In genomic region chr11:78073577-78074276, GRCm38 (mm10) we compare ENCODE assay signal across 17 mouse cellular contexts. TPM values are rescaled to one million over a fixed set of nuclear protein-coding genes. Genes with fewer than 3 reads are reported as not detected.
DNase-seq lines count a peak whose midpoint lies in the region; ATAC-seq and TF ChIP-seq lines count a peak whose summit lies in the region.
"Had no signal": no experiment of that assay in that cellular context is flagged by ENCODE, and none has a peak within 500 bp of the region (broad histone marks: within the 10 kb centered on the region; RNA-seq: fewer than 3 reads in every experiment).

No protein-coding gene starts in this region.

- H3K9me3 ChIP-seq in heart, embryonic 12.5 days (replicated peaks): no peaks in the 10 kb centered on the region
- H3K9me3 ChIP-seq in liver, embryonic 11.5 days (ENCODE audit: control insufficient read depth, low read length): no peaks in the 10 kb centered on the region
- no peaks in the 10 kb centered on the region for H3K9me3 ChIP-seq in midbrain, embryonic 16.5 days (replicated peaks; ENCODE audit: control insufficient read depth, low read length, poor library complexity, severe bottlenecking)
- H3K9me3 ChIP-seq: neural tube, embryonic 12.5 days had no signal

- H3K27me3 ChIP-seq in heart, embryonic 12.5 days (replicated peaks): no peaks in the 10 kb centered on the region
- H3K27me3 ChIP-seq in liver, embryonic 11.5 days (replicated peaks; ENCODE audit: control insufficient read depth, insufficient read depth, low read length): no peaks in the 10 kb centered on the region
- no peaks in the 10 kb centered on the region for H3K27me3 ChIP-seq in spleen, adult 2 months (ENCODE audit: control insufficient read depth, insufficient read depth, low read length)
- no peaks in the 10 kb centered on the region for H3K27me3 ChIP-seq in midbrain, embryonic 16.5 days (ENCODE audit: control insufficient read depth, insufficient read depth, low read depth, low read length)
- H3K27me3 ChIP-seq: neural tube, embryonic 12.5 days had no signal

- peak overlapping the region; percentile 3; the same call in 1 of the 2 replicates for H3K27ac ChIP-seq in heart, embryonic 12.5 days (ENCODE audit: poor library complexity, severe bottlenecking)
- peak overlapping the region; percentile 91 for H3K27ac ChIP-seq in bone marrow, adult 2 months (ENCODE audit: control insufficient read depth, insufficient read depth, low read depth, low read length, poor library complexity)
- peak overlapping the region; percentile 99 for H3K27ac ChIP-seq in liver, embryonic 11.5 days (ENCODE audit: low read depth, low read length)
- H3K27ac ChIP-seq in spleen, adult 2 months (ENCODE audit: insufficient read depth, low read length): peak overlapping the region; percentile 33; the same call in 1 of the 2 replicates
- H3K27ac ChIP-seq in midbrain, embryonic 16.5 days (ENCODE audit: low read length): no peak overlapping the region
- H3K27ac ChIP-seq: neural tube, embryonic 12.5 days had no signal

- H3K4me1 ChIP-seq in heart, embryonic 12.5 days (replicated peaks): peaks cover 15% of the 10 kb centered on the region
- no peaks in the 10 kb centered on the region; the same call in 1 of the 2 replicates for H3K4me1 ChIP-seq in bone marrow, adult 2 months (ENCODE audit: control insufficient read depth, insufficient read depth, low read length)
- peaks cover 20% of the 10 kb centered on the region for H3K4me1 ChIP-seq in liver, embryonic 11.5 days (replicated peaks; ENCODE audit: control insufficient read depth, insufficient read depth, low read length)
- no peaks in the 10 kb centered on the region for H3K4me1 ChIP-seq in spleen, adult 2 months (ENCODE audit: control insufficient read depth, insufficient read depth, insufficient read length)
- H3K4me1 ChIP-seq in midbrain, embryonic 16.5 days (ENCODE audit: control insufficient read depth, insufficient read depth, low read length): peaks cover under 1% of the 10 kb centered on the region; the same call in 1 of the 2 replicates
- H3K4me1 ChIP-seq: neural tube, embryonic 12.5 days had no signal

- ATAC-seq in heart, embryonic 12.5 days (ENCODE audit: insufficient number of reproducible peaks, low FRiP score): peak; percentile 16; the same call in 1 of the 2 replicates
- ATAC-seq in liver, embryonic 11.5 days (replicated peaks; ENCODE audit: low FRiP score): peak; percentile 57
- no peak for ATAC-seq in megakaryocyte, adult 5-6 weeks (ENCODE audit: poor library complexity, severe bottlenecking)
- ATAC-seq in midbrain, embryonic 16.5 days: no peak
- ATAC-seq: forebrain, postnatal 0 days had no signal

- 87% methylated on average over 9 of the region's 9 CpGs for WGBS in heart, embryonic 12.5 days
- WGBS in bone marrow, adult 2 months: 60% methylated on average over 9 of the region's 9 CpGs
- WGBS in liver, embryonic 11.5 days: 63% methylated on average over 9 of the region's 9 CpGs
- WGBS in spleen, adult 2 months: 92% methylated on average over 9 of the region's 9 CpGs
- 91% methylated on average over 9 of the region's 9 CpGs for WGBS in midbrain, embryonic 16.5 days

- no peak for DNase-seq in heart, adult 8-10 months (ENCODE audit: low spot score)
- no peak for DNase-seq in liver, embryonic 11.5 days (ENCODE audit: low spot score)
- no peak for DNase-seq in spleen, adult 2 months (ENCODE audit: low read depth in 1 of 2, low spot score in 2 of 2)
- no peak for DNase-seq in right cerebral cortex, postnatal 4 days
- DNase-seq: adrenal gland, adult 8-10 months; cerebellum, postnatal 10 days; forebrain, postnatal 0 days; kidney, adult 11 months; kidney, postnatal 36 days; lung, adult 2 months; right cerebral cortex, postnatal 25 days; thymus, adult 18-20 months had no signal

- peak overlapping the region; percentile 16 for H3K4me2 ChIP-seq in heart, embryonic 12.5 days
- H3K4me2 ChIP-seq in liver, embryonic 11.5 days: peak overlapping the region; percentile 76
- H3K4me2 ChIP-seq in midbrain, embryonic 16.5 days (ENCODE audit: low read length): no peak overlapping the region
- H3K4me2 ChIP-seq: neural tube, embryonic 12.5 days had no signal

- TF ChIP-seq CTCF in bone marrow, adult 2 months (IDR thresholded peaks at IDR 0.05; ENCODE audit: control insufficient read depth, insufficient read depth, low read length): no peak
- TF ChIP-seq CTCF in spleen, adult 2 months (IDR thresholded peaks at IDR 0.05; ENCODE audit: extremely low read depth, insufficient read depth, insufficient read length, insufficient replicate concordance): no peak

- peak; percentile 93 for TF ChIP-seq POLR2A in bone marrow, adult 2 months (IDR thresholded peaks at IDR 0.05; ENCODE audit: borderline replicate concordance, control insufficient read depth, low read depth, low read length)
- TF ChIP-seq POLR2A in spleen, adult 2 months (IDR thresholded peaks at IDR 0.05; ENCODE audit: low read depth, low read length): no peak

- peak overlapping the region; percentile 14 for H3K4me3 ChIP-seq in heart, embryonic 12.5 days
- H3K4me3 ChIP-seq in bone marrow, adult 2 months (replicated peaks; ENCODE audit: control insufficient read depth, low read depth, low read length): peak overlapping the region; percentile 69
- peak overlapping the region; percentile 60 for H3K4me3 ChIP-seq in liver, embryonic 11.5 days (ENCODE audit: low read depth, low read length)
- no peak overlapping the region for H3K4me3 ChIP-seq in spleen, adult 2 months (ENCODE audit: extremely low read depth, insufficient read depth, insufficient read length)
- no peak overlapping the region for H3K4me3 ChIP-seq in midbrain, embryonic 16.5 days (ENCODE audit: low read depth, low read length)
- H3K4me3 ChIP-seq: neural tube, embryonic 12.5 days had no signal

- peaks cover 64% of the 10 kb centered on the region for H3K36me3 ChIP-seq in heart, embryonic 12.5 days
- H3K36me3 ChIP-seq in liver, embryonic 11.5 days (ENCODE audit: control insufficient read depth, insufficient read depth, low read length): peaks cover 17% of the 10 kb centered on the region
- peaks cover 23% of the 10 kb centered on the region for H3K36me3 ChIP-seq in spleen, adult 2 months (ENCODE audit: control insufficient read depth, insufficient read depth, low read length)
- H3K36me3 ChIP-seq in midbrain, embryonic 16.5 days (ENCODE audit: control insufficient read depth, insufficient read depth, low read length): peaks cover 36% of the 10 kb centered on the region

- H3K9ac ChIP-seq in heart, embryonic 12.5 days: no peak overlapping the region
- H3K9ac ChIP-seq in liver, embryonic 11.5 days (ENCODE audit: low read depth, low read length): peak overlapping the region; percentile 81
- no peak overlapping the region for H3K9ac ChIP-seq in midbrain, embryonic 16.5 days (ENCODE audit: low read depth, low read length)
- H3K9ac ChIP-seq: forebrain, postnatal 0 days; neural tube, embryonic 12.5 days had no signal

RNA-seq across cellular contexts. Expression of gene Eral1, which starts 6.5 kb away (rescaled TPM):
- 22.6 and 23.7 TPM in 2 replicates for polyA plus RNA-seq in heart, embryonic 12.5 days (2016; fragmentation: Nextera tagmentation; extraction: Ambion mirVana)
- 10 to 100 TPM; 25.9 to 31.5 (median 28.5) TPM for total RNA-seq in heart, adult 8-10 months (2022)
- 9.8 and 16.3 TPM in 2 replicates for polyA plus RNA-seq in bone marrow, adult 2 months (2011; ENCODE audit: insufficient read depth, insufficient read length, low replicate concordance, missing spikeins)
- 39.0 and 40.8 TPM in 2 replicates for polyA plus RNA-seq in liver, embryonic 11.5 days (2014; fragmentation: Nextera tagmentation; extraction: Ambion mirVana)
- polyA plus RNA-seq in spleen, adult 2 months (2012; rRNA removed): 21.4 and 27.0 TPM in 2 replicates
- total RNA-seq in megakaryocyte, adult 5-6 weeks (2015): 14.1 and 19.2 TPM in 2 replicates
- total RNA-seq in megakaryocyte, adult 5-6 weeks (2017): 20.9 and 22.1 TPM in 2 replicates
- 32.8 and 33.3 TPM in 2 replicates for polyA plus RNA-seq in midbrain, embryonic 16.5 days (2015; fragmentation: Nextera tagmentation; extraction: Ambion mirVana)

RNA-seq across cellular contexts. Expression of gene Fam222b, which starts 20.7 kb away (rescaled TPM):
- polyA plus RNA-seq in heart, embryonic 12.5 days (2016; fragmentation: Nextera tagmentation; extraction: Ambion mirVana): 22.6 and 23.3 TPM in 2 replicates
- 10 to 100 TPM; 10.1 to 14.1 (median 12.5) TPM for total RNA-seq in heart, adult 8-10 months (2022)
- polyA plus RNA-seq in bone marrow, adult 2 months (2011; ENCODE audit: insufficient read depth, insufficient read length, low replicate concordance, missing spikeins): 5.3 and 12.3 TPM in 2 replicates
- 13.9 and 17.3 TPM in 2 replicates for polyA plus RNA-seq in liver, embryonic 11.5 days (2014; fragmentation: Nextera tagmentation; extraction: Ambion mirVana)
- 12.5 and 15.2 TPM in 2 replicates for polyA plus RNA-seq in spleen, adult 2 months (2012; rRNA removed)
- 24.0 and 28.2 TPM in 2 replicates for total RNA-seq in megakaryocyte, adult 5-6 weeks (2015)
- 8.5 and 9.1 TPM in 2 replicates for total RNA-seq in megakaryocyte, adult 5-6 weeks (2017)
- polyA plus RNA-seq in midbrain, embryonic 16.5 days (2015; fragmentation: Nextera tagmentation; extraction: Ambion mirVana): 27.7 and 28.7 TPM in 2 replicates

RNA-seq across cellular contexts. Expression of gene Flot2, which starts 36.0 kb away (rescaled TPM):
- 71.7 and 73.4 TPM in 2 replicates for polyA plus RNA-seq in heart, embryonic 12.5 days (2016; fragmentation: Nextera tagmentation; extraction: Ambion mirVana)
- 10 to 100 TPM; 53.5 to 62.6 (median 56.4) TPM for total RNA-seq in heart, adult 8-10 months (2022)
- 21.1 and 44.1 TPM in 2 replicates for polyA plus RNA-seq in bone marrow, adult 2 months (2011; ENCODE audit: insufficient read depth, insufficient read length, low replicate concordance, missing spikeins)
- polyA plus RNA-seq in liver, embryonic 11.5 days (2014; fragmentation: Nextera tagmentation; extraction: Ambion mirVana): 44.8 TPM in 2 replicates
- 36.6 and 39.1 TPM in 2 replicates for polyA plus RNA-seq in spleen, adult 2 months (2012; rRNA removed)
- total RNA-seq in megakaryocyte, adult 5-6 weeks (2015): 82.9 and 91.4 TPM in 2 replicates
- total RNA-seq in megakaryocyte, adult 5-6 weeks (2017): 140 and 141 TPM in 2 replicates
- 71.7 and 83.4 TPM in 2 replicates for polyA plus RNA-seq in midbrain, embryonic 16.5 days (2015; fragmentation: Nextera tagmentation; extraction: Ambion mirVana)

RNA-seq across cellular contexts. Expression of gene Dhrs13, which starts 41.6 kb away (rescaled TPM):
- polyA plus RNA-seq in heart, embryonic 12.5 days (2016; fragmentation: Nextera tagmentation; extraction: Ambion mirVana): 15.3 and 15.8 TPM in 2 replicates
- 1 to 10 TPM; 2.8 to 5.1 (median 4.2) TPM for total RNA-seq in heart, adult 8-10 months (2022)
- 6.5 and 10.8 TPM in 2 replicates for polyA plus RNA-seq in bone marrow, adult 2 months (2011; ENCODE audit: insufficient read depth, insufficient read length, low replicate concordance, missing spikeins)
- 23.8 and 24.9 TPM in 2 replicates for polyA plus RNA-seq in liver, embryonic 11.5 days (2014; fragmentation: Nextera tagmentation; extraction: Ambion mirVana)
- polyA plus RNA-seq in spleen, adult 2 months (2012; rRNA removed): 3.1 and 3.9 TPM in 2 replicates
- total RNA-seq in megakaryocyte, adult 5-6 weeks (2015): 4.8 and 5.6 TPM in 2 replicates
- 3.5 and 5.3 TPM in 2 replicates for total RNA-seq in megakaryocyte, adult 5-6 weeks (2017)
- polyA plus RNA-seq in midbrain, embryonic 16.5 days (2015; fragmentation: Nextera tagmentation; extraction: Ambion mirVana): 50.5 and 53.3 TPM in 2 replicates

Comparison
In these comparisons a context has a peak if more than half of its experiments do, and no peak if none do; other contexts are left out.
1. ATAC-seq: peak in heart, embryonic 12.5 days (single experiment) and liver, embryonic 11.5 days (single experiment); none in megakaryocyte, adult 5-6 weeks (single experiment) and midbrain, embryonic 16.5 days (single experiment).
2. H3K4me3 ChIP-seq: peak in heart, embryonic 12.5 days (single experiment), bone marrow, adult 2 months (single experiment) and liver, embryonic 11.5 days (single experiment); none in spleen, adult 2 months (single experiment) and midbrain, embryonic 16.5 days (single experiment).